Mouse (Mus musculus) macrophage (primary cell): ENCODE results near the gene Slc37a1. TPM values are rescaled to one million over a fixed set of nuclear protein-coding genes. Genes with fewer than 3 reads are reported as not detected.

Source experiments
- H3K27ac ChIP-seq: fragments of 350-480 bp; formaldehyde crosslinking; 2 replicates; pipeline ENCODE4 v1.9.0; 2021
- H3K36me3 ChIP-seq: fragments of 350-480 bp; formaldehyde crosslinking; 2 replicates; pipeline ENCODE4 v1.9.0; 2021; ENCODE audit errors: inconsistent target
- H3K4me3 ChIP-seq: fragments of 350-480 bp; formaldehyde crosslinking; 2 replicates; pipeline ENCODE4 v1.9.0; 2021; ENCODE audit errors: inconsistent target
- H3K79me2 ChIP-seq: fragments of 350-480 bp; formaldehyde crosslinking; 2 replicates; pipeline ENCODE4 v1.9.0; 2021; ENCODE audit errors: inconsistent target
- WGBS: methylation state at CpG from one replicate; pipeline ENCODE4 v1.1.7; 2026; ENCODE audit warnings: inconsistent platforms; ENCODE audit not compliant: missing documents; 5-methylcytosine and 5-hydroxymethylcytosine counted together
- polyA plus RNA-seq: library from polyadenylated mRNA; stranded (reverse); fragments of 250-400 nt; gene quantifications from 3 replicates; pipeline ENCODE4 v1.2.4, GENCODE M21; 2018; ENCODE audit warnings: inconsistent platforms

Slc37a1 gene
- polyA plus RNA-seq, 1 experiment from 2014 or later: 7.9 TPM

GRCm38 (mm10) chr17:31294363-31295214, 8.0 kb downstream of the Slc37a1 start:
- Histone ChIP-seq H3K27ac (0 out of 2 replicates have a peak overlapping the region, but pooled peaks have one; percentile 2), H3K36me3 (no peaks in the 10 kb centered on the region), H3K79me2 (no peaks in the 10 kb centered on the region), H3K4me3 (no peak overlapping the region)
- 57% methylated on average over 15 of the region's 15 CpGs for WGBS

- Histone ChIP-seq H3K27ac (0 out of 2 replicates have a peak overlapping the region, but pooled peaks have one; percentile 24), H3K79me2 (no peaks in the 10 kb centered on the region), H3K36me3 (no peaks in the 10 kb centered on the region), H3K4me3 (peak overlapping the region; percentile 73)
- WGBS: 17% methylated on average over 25 of the region's 25 CpGs
Measured at GRCm38 (mm10) chr17:31295215-31295891, 8.8 kb downstream of the Slc37a1 start.

- WGBS: 1% methylated on average over 68 of the region's 68 CpGs
- Histone ChIP-seq H3K36me3 (no peaks in the 10 kb centered on the region), H3K27ac (peak overlapping the region; percentile 42), H3K4me3 (peak overlapping the region; percentile 73), H3K79me2 (no peaks in the 10 kb centered on the region)
Measured at GRCm38 (mm10) chr17:31295892-31296781, 9.5 kb downstream of the Slc37a1 start.

- H3K4me3 ChIP-seq: peak overlapping the region; percentile 73
- 8% methylated on average over 7 of the region's 7 CpGs for WGBS
- H3K27ac ChIP-seq: 0 out of 2 replicates have a peak overlapping the region, but pooled peaks have one; percentile 42
- H3K36me3 ChIP-seq: no peaks in the 10 kb centered on the region
- no peaks in the 10 kb centered on the region for H3K79me2 ChIP-seq
Measured at GRCm38 (mm10) chr17:31297521-31297939, 10.9 kb downstream of the Slc37a1 start.

GRCm38 (mm10) chr17:31298419-31299209, 12.0 kb downstream of the Slc37a1 start:
- Histone ChIP-seq H3K79me2 (no peaks in the 10 kb centered on the region), H3K4me3 (no peak overlapping the region), H3K27ac (no peak overlapping the region), H3K36me3 (no peaks in the 10 kb centered on the region)
- 96% methylated on average over 6 of the region's 6 CpGs for WGBS

GRCm38 (mm10) chr17:31299981-31300380, 13.4 kb downstream of the Slc37a1 start:
- no peak overlapping the region for H3K4me3 ChIP-seq
- no peaks in the 10 kb centered on the region for H3K36me3 ChIP-seq
- WGBS: 83% methylated on average over 4 of the region's 4 CpGs
- no peak overlapping the region for H3K27ac ChIP-seq
- H3K79me2 ChIP-seq: no peaks in the 10 kb centered on the region

GRCm38 (mm10) chr17:31300736-31301135, 14.1 kb downstream of the Slc37a1 start:
- Histone ChIP-seq H3K36me3 (no peaks in the 10 kb centered on the region), H3K4me3 (no peak overlapping the region), H3K27ac (no peak overlapping the region), H3K79me2 (no peaks in the 10 kb centered on the region)
- 83% methylated on average over 3 of the region's 3 CpGs for WGBS

GRCm38 (mm10) chr17:31303401-31303800, 16.8 kb downstream of the Slc37a1 start:
- WGBS: 87% methylated on average over 4 of the region's 4 CpGs
- Histone ChIP-seq H3K36me3 (no peaks in the 10 kb centered on the region), H3K27ac (no peak overlapping the region), H3K79me2 (no peaks in the 10 kb centered on the region), H3K4me3 (no peak overlapping the region)

GRCm38 (mm10) chr17:31304895-31305775, 18.5 kb downstream of the Slc37a1 start:
- H3K4me3 ChIP-seq: no peak overlapping the region
- no peaks in the 10 kb centered on the region for H3K79me2 ChIP-seq
- no peaks in the 10 kb centered on the region for H3K36me3 ChIP-seq
- H3K27ac ChIP-seq: no peak overlapping the region
- WGBS: 58% methylated on average over 12 of the region's 12 CpGs

GRCm38 (mm10) chr17:31305776-31306120, 19.2 kb downstream of the Slc37a1 start:
- WGBS: 83% methylated on average over 4 of the region's 5 CpGs
- Histone ChIP-seq H3K79me2 (no peaks in the 10 kb centered on the region), H3K27ac (no peak overlapping the region), H3K4me3 (no peak overlapping the region), H3K36me3 (no peaks in the 10 kb centered on the region)

GRCm38 (mm10) chr17:31307756-31308155, 21.2 kb downstream of the Slc37a1 start:
- Histone ChIP-seq H3K27ac (no peak overlapping the region), H3K79me2 (no peaks in the 10 kb centered on the region), H3K36me3 (no peaks in the 10 kb centered on the region), H3K4me3 (no peak overlapping the region)
- 100% methylated on average over 3 of the region's 3 CpGs for WGBS

- 96% methylated on average over 7 of the region's 7 CpGs for WGBS
- Histone ChIP-seq H3K27ac (no peak overlapping the region), H3K4me3 (no peak overlapping the region), H3K79me2 (no peaks in the 10 kb centered on the region), H3K36me3 (no peaks in the 10 kb centered on the region)
Measured at GRCm38 (mm10) chr17:31308291-31308816, 21.8 kb downstream of the Slc37a1 start.

- Histone ChIP-seq H3K27ac (no peak overlapping the region), H3K36me3 (no peaks in the 10 kb centered on the region), H3K4me3 (no peak overlapping the region), H3K79me2 (no peaks in the 10 kb centered on the region)
- WGBS: 86% methylated on average over 6 of the region's 6 CpGs
Measured at GRCm38 (mm10) chr17:31309281-31309793, 22.7 kb downstream of the Slc37a1 start.
